Mouse (Mus musculus): ENCODE measurements around the gene Spock1.

DNA sequence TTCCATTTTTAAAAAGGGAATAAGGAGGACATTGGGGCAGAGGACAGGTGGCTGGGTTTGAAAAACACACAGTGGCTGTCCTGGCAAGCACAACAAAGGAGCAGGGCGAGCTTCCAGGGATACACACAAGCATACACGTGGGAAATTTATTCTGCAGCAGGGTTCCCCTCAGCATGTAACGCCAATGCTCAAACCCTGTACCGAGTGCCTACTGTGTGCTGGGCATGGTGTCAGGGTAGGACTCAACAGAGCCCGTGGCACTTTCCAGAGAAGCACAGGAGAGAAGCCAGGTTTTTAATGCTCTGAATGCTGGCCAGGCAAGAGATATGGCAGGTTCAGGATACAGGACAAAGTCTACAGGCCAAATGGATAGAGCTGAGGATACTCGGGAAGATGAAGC is 101.8 kb downstream of the Spock1 start:
- TF ChIP-seq CTCF (IDR thresholded peaks at IDR 0.05; ENCODE audit: extremely low read depth, insufficient read length, insufficient replicate concordance, low read depth, low read length) (no peak), POLR2A (IDR thresholded peaks at IDR 0.05; ENCODE audit: low read depth, low read length) (no peak)

Data from small intestine, adult 2 months (tissue).